Comparison of ENCODE assay signal across 10 mouse cellular contexts in genomic region chr11:95750995-95751394, GRCm38 (mm10). TPM values are rescaled to one million over a fixed set of nuclear protein-coding genes. Genes with fewer than 3 reads are reported as not detected.
DNase-seq lines count a peak whose midpoint lies in the region; ATAC-seq lines count a peak whose summit lies in the region.
"Had no signal": no experiment of that assay in that cellular context is flagged by ENCODE, and none has a peak within 500 bp of the region (broad histone marks: within the 10 kb centered on the region; RNA-seq: fewer than 3 reads in every experiment).

No protein-coding gene starts in this region.

- H3K9ac ChIP-seq in hindbrain, embryonic 14.5 days: no peak overlapping the region
- H3K9ac ChIP-seq in hindbrain, embryonic 16.5 days (ENCODE audit: low read depth, low read length): no peak overlapping the region
- no peak overlapping the region for H3K9ac ChIP-seq in embryonic facial prominence, embryonic 14.5 days (ENCODE audit: low read depth, low read length)
- no peak overlapping the region for H3K9ac ChIP-seq in stomach, embryonic 15.5 days
- H3K9ac ChIP-seq: embryonic facial prominence, embryonic 13.5 days; neural tube, embryonic 13.5 days had no signal

- no peak overlapping the region for H3K4me3 ChIP-seq in hindbrain, embryonic 14.5 days (replicated peaks; ENCODE audit: low read length)
- H3K4me3 ChIP-seq in hindbrain, embryonic 16.5 days (ENCODE audit: low read length): no peak overlapping the region
- H3K4me3 ChIP-seq in embryonic facial prominence, embryonic 14.5 days (ENCODE audit: low read depth, low read length): no peak overlapping the region
- H3K4me3 ChIP-seq in stomach, embryonic 15.5 days (replicated peaks): no peak overlapping the region
- H3K4me3 ChIP-seq: embryonic facial prominence, embryonic 13.5 days; neural tube, embryonic 13.5 days had no signal

- intact Hi-C loops in left cerebral cortex, postnatal 10 days (cut with DNase I): loop anchor here (2.0 kb wide), 1 partner anchor 64 kb away; no protein-coding TSS in a partner anchor

- H3K4me2 ChIP-seq in hindbrain, embryonic 14.5 days (replicated peaks): no peak overlapping the region
- no peak overlapping the region for H3K4me2 ChIP-seq in hindbrain, embryonic 16.5 days (ENCODE audit: low read length)
- H3K4me2 ChIP-seq in embryonic facial prominence, embryonic 14.5 days (ENCODE audit: low read depth, low read length): no peak overlapping the region
- no peak overlapping the region for H3K4me2 ChIP-seq in stomach, embryonic 15.5 days
- H3K4me2 ChIP-seq: embryonic facial prominence, embryonic 13.5 days; neural tube, embryonic 13.5 days had no signal

- no peak overlapping the region for H3K27ac ChIP-seq in hindbrain, embryonic 14.5 days
- H3K27ac ChIP-seq in hindbrain, embryonic 16.5 days (ENCODE audit: low read depth, low read length): no peak overlapping the region
- no peak overlapping the region for H3K27ac ChIP-seq in embryonic facial prominence, embryonic 14.5 days (replicated peaks; ENCODE audit: low read depth, low read length)
- H3K27ac ChIP-seq in stomach, embryonic 15.5 days: no peak overlapping the region
- H3K27ac ChIP-seq: embryonic facial prominence, embryonic 13.5 days; neural tube, embryonic 13.5 days had no signal

- WGBS in hindbrain, embryonic 14.5 days: 30% methylated on average over 1 of the region's 1 CpGs
- WGBS in hindbrain, embryonic 16.5 days: 22% methylated on average over 1 of the region's 1 CpGs
- 7% methylated on average over 1 of the region's 1 CpGs for WGBS in embryonic facial prominence, embryonic 14.5 days
- WGBS in stomach, embryonic 15.5 days: 0% methylated on average over 1 of the region's 1 CpGs

- no peaks in the 10 kb centered on the region for H3K4me1 ChIP-seq in hindbrain, embryonic 14.5 days (replicated peaks; ENCODE audit: control insufficient read depth, insufficient read depth, low read length)
- H3K4me1 ChIP-seq in hindbrain, embryonic 16.5 days (ENCODE audit: control insufficient read depth, insufficient read depth, low read depth, low read length): no peaks in the 10 kb centered on the region
- no peaks in the 10 kb centered on the region for H3K4me1 ChIP-seq in embryonic facial prominence, embryonic 14.5 days (ENCODE audit: control insufficient read depth, insufficient read depth, low read length)
- H3K4me1 ChIP-seq in stomach, embryonic 15.5 days: no peaks in the 10 kb centered on the region
- H3K4me1 ChIP-seq: embryonic facial prominence, embryonic 13.5 days; neural tube, embryonic 13.5 days had no signal

- no peaks in the 10 kb centered on the region for H3K27me3 ChIP-seq in hindbrain, embryonic 14.5 days (ENCODE audit: control insufficient read depth, insufficient read depth, low read length)
- H3K27me3 ChIP-seq in hindbrain, embryonic 16.5 days (replicated peaks; ENCODE audit: control insufficient read depth, insufficient read depth, low read length): no peaks in the 10 kb centered on the region
- no peaks in the 10 kb centered on the region for H3K27me3 ChIP-seq in embryonic facial prominence, embryonic 14.5 days (replicated peaks; ENCODE audit: control insufficient read depth, insufficient read depth, low read length)
- no peaks in the 10 kb centered on the region for H3K27me3 ChIP-seq in stomach, embryonic 15.5 days (replicated peaks)
- H3K27me3 ChIP-seq: embryonic facial prominence, embryonic 13.5 days; neural tube, embryonic 13.5 days had no signal

- peaks cover 49% of the 10 kb centered on the region for H3K36me3 ChIP-seq in hindbrain, embryonic 14.5 days (replicated peaks; ENCODE audit: control insufficient read depth, insufficient read depth)
- H3K36me3 ChIP-seq in hindbrain, embryonic 16.5 days (ENCODE audit: control insufficient read depth, insufficient read depth, low read length): peaks cover 13% of the 10 kb centered on the region
- H3K36me3 ChIP-seq in embryonic facial prominence, embryonic 14.5 days (ENCODE audit: control insufficient read depth, insufficient read depth, low read length): peaks cover 43% of the 10 kb centered on the region
- H3K36me3 ChIP-seq in stomach, embryonic 15.5 days: peaks cover 28% of the 10 kb centered on the region

- peak; percentile 87 for DNase-seq in hindbrain, embryonic 14.5 days (ENCODE audit: low spot score)
- DNase-seq in adrenal gland, postnatal 36 days: peak; percentile 76 to 90
- peak; percentile 67 for DNase-seq in embryonic facial prominence, embryonic 14.5 days (ENCODE audit: low spot score)
- peak; percentile 71 for DNase-seq in hindlimb bud, embryonic 11.5 days (ENCODE audit: extremely low spot score, low read depth, low spot score)
- peak; percentile 74 to 78 for DNase-seq in left cerebral cortex, postnatal 10 days (ENCODE audit: extremely low spot score in 1 of 2, low spot score in 2 of 2)
- peak; percentile 88 for DNase-seq in naive thymus-derived CD4-positive, alpha-beta T cell, adult 2 months (ENCODE audit: low read depth)

- no peak for ATAC-seq in hindbrain, embryonic 14.5 days (ENCODE audit: low FRiP score)
- no peak for ATAC-seq in hindbrain, embryonic 16.5 days
- ATAC-seq in embryonic facial prominence, embryonic 14.5 days (ENCODE audit: low read depth): no peak
- peak; percentile 43; the same call in 1 of the 2 replicates for ATAC-seq in stomach, embryonic 15.5 days (ENCODE audit: insufficient read depth, low FRiP score, low read depth)

- H3K9me3 ChIP-seq in hindbrain, embryonic 14.5 days (ENCODE audit: control insufficient read depth, low read length): no peaks in the 10 kb centered on the region; the same call in 1 of the 2 replicates
- H3K9me3 ChIP-seq in hindbrain, embryonic 16.5 days (ENCODE audit: control insufficient read depth, low read length): no peaks in the 10 kb centered on the region
- no peaks in the 10 kb centered on the region for H3K9me3 ChIP-seq in embryonic facial prominence, embryonic 14.5 days (ENCODE audit: control insufficient read depth, low read length)
- no peaks in the 10 kb centered on the region for H3K9me3 ChIP-seq in stomach, embryonic 15.5 days
- H3K9me3 ChIP-seq: embryonic facial prominence, embryonic 13.5 days; neural tube, embryonic 13.5 days had no signal

RNA-seq across cellular contexts. Expression of gene B130006D01Rik, which starts 27.6 kb away (rescaled TPM):
- 0.83 and 1.6 TPM in 2 replicates for polyA plus RNA-seq in hindbrain, embryonic 14.5 days (2014; fragmentation: Nextera tagmentation; extraction: Ambion mirVana)
- 0.95 and 1.2 TPM in 2 replicates for polyA plus RNA-seq in hindbrain, embryonic 16.5 days (2015; fragmentation: Nextera tagmentation; extraction: Ambion mirVana)
- total RNA-seq in adrenal gland, postnatal 36 days (2021): under 1 TPM; 0.53 to 0.73 TPM
- 1.1 TPM in 2 replicates for polyA plus RNA-seq in embryonic facial prominence, embryonic 14.5 days (2014; fragmentation: Nextera tagmentation; extraction: Ambion mirVana)
- total RNA-seq in left cerebral cortex, postnatal 10 days (2021): 1 to 10 TPM; 1.1 to 1.3 TPM
- 1.0 and 1.1 TPM in 2 replicates for polyA plus RNA-seq in stomach, embryonic 15.5 days (2015; fragmentation: Nextera tagmentation; extraction: Ambion mirVana)

RNA-seq across cellular contexts. Expression of gene Zfp652, which starts 38.5 kb away (rescaled TPM):
- polyA plus RNA-seq in hindbrain, embryonic 14.5 days (2014; fragmentation: Nextera tagmentation; extraction: Ambion mirVana): 10.9 and 12.8 TPM in 2 replicates
- polyA plus RNA-seq in hindbrain, embryonic 16.5 days (2015; fragmentation: Nextera tagmentation; extraction: Ambion mirVana): 21.7 and 23.2 TPM in 2 replicates
- 10 to 100 TPM; 40.2 to 47.4 TPM for total RNA-seq in adrenal gland, postnatal 36 days (2021)
- polyA plus RNA-seq in embryonic facial prominence, embryonic 14.5 days (2014; fragmentation: Nextera tagmentation; extraction: Ambion mirVana): 11.5 and 11.6 TPM in 2 replicates
- 10 to 100 TPM; 39.9 to 40.8 TPM for total RNA-seq in left cerebral cortex, postnatal 10 days (2021)
- polyA plus RNA-seq in stomach, embryonic 15.5 days (2015; fragmentation: Nextera tagmentation; extraction: Ambion mirVana): 21.1 and 21.7 TPM in 2 replicates
